Mouse (Mus musculus): ENCODE measurements around the gene Kifc3.

- TF ChIP-seq CTCF (IDR thresholded peaks at IDR 0.05; ENCODE audit: low read depth) (no peak), EP300 (IDR thresholded peaks at IDR 0.05; ENCODE audit: low read depth) (no peak)
These were observed 68.4 kb downstream of the Kifc3 start for GRCm38 (mm10) chr8:95134186-95134585.

Data from heart, postnatal 0 days (tissue).